In genomic region chr10:20313447-20313846, GRCm38 (mm10) we compare ENCODE assay signal across 8 mouse cellular contexts. TPM values are rescaled to one million over a fixed set of nuclear protein-coding genes. Genes with fewer than 3 reads are reported as not detected.
DNase-seq lines count a peak whose midpoint lies in the region; ATAC-seq lines count a peak whose summit lies in the region.

No protein-coding gene starts in this region.

- no peaks in the 10 kb centered on the region for H3K27me3 ChIP-seq in lung, embryonic 16.5 days (ENCODE audit: control insufficient read depth, insufficient read depth, low read depth, low read length)
- H3K27me3 ChIP-seq in forebrain, embryonic 12.5 days, result no peaks in the 10 kb centered on the region
- H3K27me3 ChIP-seq in limb, embryonic 12.5 days, result no peaks in the 10 kb centered on the region
- no peaks in the 10 kb centered on the region for H3K27me3 ChIP-seq in stomach, embryonic 15.5 days (replicated peaks)

- peaks cover 4% of the 10 kb centered on the region; the same call in 1 of the 2 replicates for H3K36me3 ChIP-seq in lung, embryonic 16.5 days (ENCODE audit: control insufficient read depth, insufficient read depth, low read length)
- peaks cover 10% of the 10 kb centered on the region; the same call in 1 of the 2 replicates for H3K36me3 ChIP-seq in forebrain, embryonic 12.5 days (replicated peaks)
- H3K36me3 ChIP-seq in limb, embryonic 12.5 days, result peaks cover 12% of the 10 kb centered on the region
- H3K36me3 ChIP-seq in stomach, embryonic 15.5 days, result 0 out of 2 replicates have a peak, but pooled peaks cover 2% of the 10 kb centered on the region

- DNase-seq in lung, postnatal 14 days, result no peak
- DNase-seq in urinary bladder, postnatal 25 days (ENCODE audit: low spot score), result no peak
- DNase-seq in urinary bladder, postnatal 36 days (ENCODE audit: low spot score in 2 of 2), result no peak
- DNase-seq in frontal cortex, postnatal 10 days (ENCODE audit: low spot score in 2 of 2), result no peak

- H3K4me2 ChIP-seq in lung, embryonic 16.5 days (ENCODE audit: low read depth, low read length), result peak overlapping the region; percentile 74
- peak overlapping the region; percentile 65 for H3K4me2 ChIP-seq in forebrain, embryonic 12.5 days
- H3K4me2 ChIP-seq in limb, embryonic 12.5 days, result peak overlapping the region; percentile 64
- H3K4me2 ChIP-seq in stomach, embryonic 15.5 days, result peak overlapping the region; percentile 56

- peak overlapping the region; percentile 98 for H3K9ac ChIP-seq in lung, embryonic 16.5 days (ENCODE audit: low read length)
- H3K9ac ChIP-seq in forebrain, embryonic 12.5 days, result peak overlapping the region; percentile 90
- peak overlapping the region; percentile 89 for H3K9ac ChIP-seq in limb, embryonic 12.5 days (replicated peaks)
- no peak overlapping the region; the same call in 1 of the 2 replicates for H3K9ac ChIP-seq in stomach, embryonic 15.5 days

- H3K27ac ChIP-seq in lung, embryonic 16.5 days (ENCODE audit: low read length), result no peak overlapping the region
- H3K27ac ChIP-seq in forebrain, embryonic 12.5 days, result no peak overlapping the region
- no peak overlapping the region for H3K27ac ChIP-seq in limb, embryonic 12.5 days
- H3K27ac ChIP-seq in stomach, embryonic 15.5 days, result no peak overlapping the region

- no peaks in the 10 kb centered on the region for H3K9me3 ChIP-seq in lung, embryonic 16.5 days (ENCODE audit: control insufficient read depth, low read length)
- H3K9me3 ChIP-seq in forebrain, embryonic 12.5 days, result no peaks in the 10 kb centered on the region
- no peaks in the 10 kb centered on the region for H3K9me3 ChIP-seq in limb, embryonic 12.5 days
- no peaks in the 10 kb centered on the region for H3K9me3 ChIP-seq in stomach, embryonic 15.5 days

- no peak for ATAC-seq in lung, embryonic 16.5 days (ENCODE audit: low read depth)
- ATAC-seq in forebrain, embryonic 12.5 days (ENCODE audit: low FRiP score), result no peak
- no peak for ATAC-seq in limb, embryonic 12.5 days (ENCODE audit: insufficient number of reproducible peaks, insufficient read depth, low FRiP score, low TSS enrichment, low read depth)
- no peak for ATAC-seq in stomach, embryonic 15.5 days (ENCODE audit: insufficient read depth, low FRiP score, low read depth)

- WGBS in lung, embryonic 16.5 days, result 37% methylated on average over 13 of the region's 13 CpGs
- WGBS in forebrain, embryonic 12.5 days, result 60% methylated on average over 13 of the region's 13 CpGs
- 45% methylated on average over 13 of the region's 13 CpGs for WGBS in limb, embryonic 12.5 days
- WGBS in stomach, embryonic 15.5 days, result 40% methylated on average over 13 of the region's 13 CpGs

- peak overlapping the region; percentile 90 for H3K4me3 ChIP-seq in lung, embryonic 16.5 days (ENCODE audit: low read length)
- peak overlapping the region; percentile 66 for H3K4me3 ChIP-seq in forebrain, embryonic 12.5 days (replicated peaks)
- peak overlapping the region; percentile 76 for H3K4me3 ChIP-seq in limb, embryonic 12.5 days (replicated peaks)
- peak overlapping the region; percentile 77 for H3K4me3 ChIP-seq in stomach, embryonic 15.5 days (replicated peaks)

- peaks cover 7% of the 10 kb centered on the region for H3K4me1 ChIP-seq in lung, embryonic 16.5 days (replicated peaks; ENCODE audit: control insufficient read depth, insufficient read depth, low read length)
- H3K4me1 ChIP-seq in forebrain, embryonic 12.5 days, result peaks cover 19% of the 10 kb centered on the region
- peaks cover 15% of the 10 kb centered on the region for H3K4me1 ChIP-seq in limb, embryonic 12.5 days (replicated peaks)
- peaks cover 10% of the 10 kb centered on the region; the same call in 1 of the 2 replicates for H3K4me1 ChIP-seq in stomach, embryonic 15.5 days

RNA-seq across cellular contexts. Expression of gene Bclaf1, which starts 1.2 kb away (rescaled TPM):
- polyA plus RNA-seq in lung, embryonic 16.5 days (2015; fragmentation: Nextera tagmentation; extraction: Ambion mirVana), result 113 and 123 TPM in 2 replicates
- 178 and 187 TPM in 2 replicates for polyA plus RNA-seq in forebrain, embryonic 12.5 days (2016; fragmentation: Nextera tagmentation; extraction: Ambion mirVana)
- polyA plus RNA-seq in limb, embryonic 12.5 days (2016; fragmentation: Nextera tagmentation; extraction: Ambion mirVana), result 157 and 167 TPM in 2 replicates
- polyA plus RNA-seq in stomach, embryonic 15.5 days (2015; fragmentation: Nextera tagmentation; extraction: Ambion mirVana), result 112 and 113 TPM in 2 replicates

RNA-seq across cellular contexts. Expression of gene Mtfr2, which starts 34.1 kb away (rescaled TPM):
- 3.1 and 3.3 TPM in 2 replicates for polyA plus RNA-seq in lung, embryonic 16.5 days (2015; fragmentation: Nextera tagmentation; extraction: Ambion mirVana)
- 2.4 and 3.6 TPM in 2 replicates for polyA plus RNA-seq in forebrain, embryonic 12.5 days (2016; fragmentation: Nextera tagmentation; extraction: Ambion mirVana)
- 2.2 and 2.3 TPM in 2 replicates for polyA plus RNA-seq in limb, embryonic 12.5 days (2016; fragmentation: Nextera tagmentation; extraction: Ambion mirVana)
- polyA plus RNA-seq in stomach, embryonic 15.5 days (2015; fragmentation: Nextera tagmentation; extraction: Ambion mirVana), result 1.5 and 1.6 TPM in 2 replicates
